Mouse (Mus musculus) embryonic facial prominence, embryonic 10.5 days (tissue): ENCODE data around the gene Ttc17. TPM values are rescaled to one million over a fixed set of nuclear protein-coding genes. Genes with fewer than 3 reads are reported as not detected.
"Not testable (repeated sequence)": the region's sequence is repeated elsewhere in the genome, so short reads cannot be mapped to it uniquely, and the experiment has no call there.

Experiments
- DNase-seq: peaks from one replicate; pipeline ENCODE4 v3.0.0-alpha.2; 2017; ENCODE audit warnings: low spot score
- H3K27ac ChIP-seq: fragments of 300-500 bp; sonication (generic); replicated peaks from 2 replicates; pipeline ENCODE4 v1.5.1; 2016; ENCODE audit warnings: mild to moderate bottlenecking
- H3K27me3 ChIP-seq: fragments of 300-500 bp; sonication (generic); replicated peaks from 2 replicates; pipeline ENCODE4 v1.6.1; 2016; ENCODE audit warnings: low read depth, mild to moderate bottlenecking; ENCODE audit not compliant: poor library complexity, severe bottlenecking
- H3K36me3 ChIP-seq: fragments of 300-500 bp; sonication (generic); replicated peaks from 2 replicates; pipeline ENCODE4 v1.6.1; 2016; ENCODE audit warnings: mild to moderate bottlenecking, moderate library complexity
- H3K4me1 ChIP-seq: fragments of 300-500 bp; sonication (generic); 2 replicates; pipeline ENCODE4 v1.6.1; 2016
- H3K4me3 ChIP-seq: fragments of 300-500 bp; sonication (generic); 2 replicates; pipeline ENCODE4 v1.5.1; 2016; ENCODE audit warnings: mild to moderate bottlenecking, moderate library complexity
- H3K9me3 ChIP-seq: fragments of 300-500 bp; sonication (generic); 2 replicates; pipeline ENCODE4 v1.6.1; 2016; ENCODE audit warnings: mild to moderate bottlenecking
- WGBS: fragments of 180-500 bp; shearing (Covaris S2); methylation state at CpG from one replicate; pipeline ENCODE4 v1.1.7; 2016; 5-methylcytosine and 5-hydroxymethylcytosine counted together
- polyA plus RNA-seq: library from polyadenylated mRNA; unstranded; fragments of >200 nt; fragmentation: Nextera tagmentation; extraction: Ambion mirVana; gene quantifications from 2 replicates; pipeline ENCODE4 v1.2.1, GENCODE M21; 2016

The Ttc17 gene
- polyA plus RNA-seq, 1 experiment from 2014 or later = 15.0 TPM

GRCm38 (mm10) chr2:94402096-94402495 is 4.4 kb downstream of the Ttc17 start:
- Histone ChIP-seq H3K36me3 (peaks cover 8% of the 10 kb centered on the region; the same call in 1 of the 2 replicates), H3K4me3 (no peak overlapping the region), H3K27me3 (no peaks in the 10 kb centered on the region), H3K27ac (no peak overlapping the region), H3K9me3 (no peaks in the 10 kb centered on the region), H3K4me1 (peaks cover 11% of the 10 kb centered on the region)
- 91% methylated on average over 7 of the region's 7 CpGs for WGBS
- DNase-seq = no peak

GRCm38 (mm10) chr2:94401006-94401405 is 5.5 kb downstream of the Ttc17 start:
- Histone ChIP-seq H3K27ac (no peak overlapping the region), H3K27me3 (no peaks in the 10 kb centered on the region), H3K9me3 (no peaks in the 10 kb centered on the region), H3K4me1 (peaks cover 11% of the 10 kb centered on the region), H3K4me3 (no peak overlapping the region), H3K36me3 (peaks cover 8% of the 10 kb centered on the region; the same call in 1 of the 2 replicates)
- 88% methylated on average over 3 of the region's 3 CpGs for whole genome bisulfite sequencing
- DNase-seq = no peak

GRCm38 (mm10) chr2:94398138-94398970 is 8.1 kb downstream of the Ttc17 start:
- no peak for DNase-seq
- Histone ChIP-seq H3K27ac (no peak overlapping the region), H3K4me3 (no peak overlapping the region), H3K36me3 (peaks cover 8% of the 10 kb centered on the region; the same call in 1 of the 2 replicates), H3K4me1 (0 out of 2 replicates have a peak, but pooled peaks cover 3% of the 10 kb centered on the region), H3K27me3 (no peaks in the 10 kb centered on the region), H3K9me3 (no peaks in the 10 kb centered on the region)
- 79% methylated on average over 8 of the region's 8 CpGs for WGBS

GRCm38 (mm10) chr2:94397453-94397852 is 9.0 kb downstream of the Ttc17 start:
- Histone ChIP-seq H3K27me3 (no peaks in the 10 kb centered on the region), H3K4me3 (no peak overlapping the region), H3K9me3 (no peaks in the 10 kb centered on the region), H3K4me1 (0 out of 2 replicates have a peak, but pooled peaks cover 3% of the 10 kb centered on the region), H3K27ac (no peak overlapping the region), H3K36me3 (peaks cover under 1% of the 10 kb centered on the region; the same call in 1 of the 2 replicates)
- DNase-seq = no peak
- 89% methylated on average over 5 of the region's 5 CpGs for WGBS

- Histone ChIP-seq H3K36me3 (peaks cover 2% of the 10 kb centered on the region), H3K9me3 (no peaks in the 10 kb centered on the region), H3K27me3 (no peaks in the 10 kb centered on the region), H3K4me3 (no peak overlapping the region), H3K4me1 (0 out of 2 replicates have a peak, but pooled peaks cover 3% of the 10 kb centered on the region), H3K27ac (no peak overlapping the region)
- DNase-seq = no peak
- WGBS = 87% methylated on average over 5 of the region's 5 CpGs
Measured at GRCm38 (mm10) chr2:94396325-94396724, 10.2 kb downstream of the Ttc17 start.

- WGBS = 93% methylated on average over 12 of the region's 12 CpGs
- H3K27ac ChIP-seq, H3K4me1 ChIP-seq, DNase-seq, H3K36me3 ChIP-seq, H3K9me3 ChIP-seq, H3K27me3 ChIP-seq, H3K4me3 ChIP-seq: not testable (repeated sequence)
Measured at GRCm38 (mm10) chr2:94391127-94391526, 15.4 kb downstream of the Ttc17 start.

- 68% methylated on average over 9 of the region's 9 CpGs for whole genome bisulfite sequencing
- H3K4me1 ChIP-seq = no peaks in the 10 kb centered on the region
- no peaks in the 10 kb centered on the region for H3K27me3 ChIP-seq
- H3K36me3 ChIP-seq = peaks cover 28% of the 10 kb centered on the region
- H3K27ac ChIP-seq = no peak overlapping the region
- DNase-seq = no peak
- H3K9me3 ChIP-seq = no peaks in the 10 kb centered on the region
- no peak overlapping the region for H3K4me3 ChIP-seq
Measured at GRCm38 (mm10) chr2:94389000-94389399, 17.5 kb downstream of the Ttc17 start.

GRCm38 (mm10) chr2:94387846-94388245 is 18.6 kb downstream of the Ttc17 start:
- Histone ChIP-seq H3K4me1 (no peaks in the 10 kb centered on the region), H3K27me3 (no peaks in the 10 kb centered on the region)
- 92% methylated on average over 5 of the region's 5 CpGs for WGBS

GRCm38 (mm10) chr2:94384483-94384882 is 22.0 kb downstream of the Ttc17 start:
- peaks cover 45% of the 10 kb centered on the region for H3K36me3 ChIP-seq
- not testable (repeated sequence) for H3K4me3 ChIP-seq, DNase-seq, H3K4me1 ChIP-seq, H3K9me3 ChIP-seq, H3K27me3 ChIP-seq, H3K27ac ChIP-seq
- 94% methylated on average over 10 of the region's 10 CpGs for WGBS

More at GRCm38 (mm10) chr2:94387846-94388245, 18.6 kb downstream of the Ttc17 start:
- H3K4me3 ChIP-seq = no peak overlapping the region
- H3K27ac ChIP-seq = no peak overlapping the region
- peaks cover 37% of the 10 kb centered on the region for H3K36me3 ChIP-seq
- no peak for DNase-seq
- H3K9me3 ChIP-seq = no peaks in the 10 kb centered on the region

GRCm38 (mm10) chr2:94381057-94381647 is 25.3 kb downstream of the Ttc17 start:
- Histone ChIP-seq H3K27me3 (no peaks in the 10 kb centered on the region), H3K36me3 (peaks cover 58% of the 10 kb centered on the region), H3K9me3 (no peaks in the 10 kb centered on the region), H3K4me3 (no peak overlapping the region), H3K27ac (no peak overlapping the region), H3K4me1 (no peaks in the 10 kb centered on the region)
- 89% methylated on average over 2 of the region's 2 CpGs for WGBS
- no peak for DNase-seq

GRCm38 (mm10) chr2:94378678-94379077 is 27.8 kb downstream of the Ttc17 start:
- H3K4me3 ChIP-seq = no peak overlapping the region
- no peaks in the 10 kb centered on the region for H3K4me1 ChIP-seq
- H3K36me3 ChIP-seq = peaks cover 60% of the 10 kb centered on the region
- H3K27ac ChIP-seq = no peak overlapping the region
- H3K27me3 ChIP-seq = no peaks in the 10 kb centered on the region
- no peaks in the 10 kb centered on the region for H3K9me3 ChIP-seq
- no peak for DNase-seq
- WGBS = 84% methylated on average over 11 of the region's 11 CpGs

GRCm38 (mm10) chr2:94371093-94371492 is 35.4 kb downstream of the Ttc17 start:
- DNase-seq = no peak
- peaks cover 89% of the 10 kb centered on the region for H3K36me3 ChIP-seq
- WGBS = 88% methylated on average over 6 of the region's 6 CpGs
- H3K4me3 ChIP-seq = no peak overlapping the region
- no peaks in the 10 kb centered on the region for H3K4me1 ChIP-seq
- H3K9me3 ChIP-seq = no peaks in the 10 kb centered on the region
- H3K27ac ChIP-seq = no peak overlapping the region
- H3K27me3 ChIP-seq = no peaks in the 10 kb centered on the region

GRCm38 (mm10) chr2:94363821-94364220 is 42.7 kb downstream of the Ttc17 start:
- H3K9me3 ChIP-seq = peaks cover 7% of the 10 kb centered on the region; the same call in 1 of the 2 replicates
- no peak for DNase-seq
- H3K4me1 ChIP-seq = no peaks in the 10 kb centered on the region
- H3K4me3 ChIP-seq = no peak overlapping the region
- H3K27ac ChIP-seq = no peak overlapping the region
- 95% methylated on average over 6 of the region's 6 CpGs for WGBS
- peaks cover 93% of the 10 kb centered on the region for H3K36me3 ChIP-seq
- H3K27me3 ChIP-seq = no peaks in the 10 kb centered on the region
